Mouse (Mus musculus): ENCODE results near the gene Kcnh4.

- TF ChIP-seq POLR2A (IDR thresholded peaks at IDR 0.05; ENCODE audit: insufficient read length, low read depth) (no peak), SRF (IDR thresholded peaks at IDR 0.05; ENCODE audit: control insufficient read depth, insufficient read length, low read depth) (no peak), USF1 (IDR thresholded peaks at IDR 0.05; ENCODE audit: low read depth) (no peak), MYOD1 (IDR thresholded peaks at IDR 0.05; ENCODE audit: control insufficient read depth in 1 of 3, insufficient read length in 2 of 3, low read depth in 2 of 3) (no peak), E2F4 (IDR thresholded peaks at IDR 0.05; ENCODE audit: insufficient read depth) (no peak), TCF12 (IDR thresholded peaks at IDR 0.05; ENCODE audit: insufficient read depth, poor library complexity, severe bottlenecking) (no peak), REST (IDR thresholded peaks at IDR 0.05; ENCODE audit: insufficient read depth, insufficient read length) (no peak), CEBPB (IDR thresholded peaks at IDR 0.05; ENCODE audit: insufficient read depth, poor library complexity, severe bottlenecking) (no peak)
These were observed 40.4 kb downstream of the Kcnh4 start for GRCm38 (mm10) chr11:100719312-100719711.

All from myocyte (in vitro differentiated cells).